Mouse (Mus musculus): Measurements from ENCODE around the gene Gatc. TPM values are rescaled to one million over a fixed set of nuclear protein-coding genes. Genes with fewer than 3 reads are reported as not detected.
A peak's percentile ranks its signal among the peaks of the same experiment; 100 is the strongest.
"Not testable (repeated sequence)": the region's sequence is repeated elsewhere in the genome, so short reads cannot be mapped to it uniquely, and the experiment has no call there.

The Gatc gene
- total RNA-seq (2021): 10 to 100 TPM; 29.6 to 29.7 TPM

DNA sequence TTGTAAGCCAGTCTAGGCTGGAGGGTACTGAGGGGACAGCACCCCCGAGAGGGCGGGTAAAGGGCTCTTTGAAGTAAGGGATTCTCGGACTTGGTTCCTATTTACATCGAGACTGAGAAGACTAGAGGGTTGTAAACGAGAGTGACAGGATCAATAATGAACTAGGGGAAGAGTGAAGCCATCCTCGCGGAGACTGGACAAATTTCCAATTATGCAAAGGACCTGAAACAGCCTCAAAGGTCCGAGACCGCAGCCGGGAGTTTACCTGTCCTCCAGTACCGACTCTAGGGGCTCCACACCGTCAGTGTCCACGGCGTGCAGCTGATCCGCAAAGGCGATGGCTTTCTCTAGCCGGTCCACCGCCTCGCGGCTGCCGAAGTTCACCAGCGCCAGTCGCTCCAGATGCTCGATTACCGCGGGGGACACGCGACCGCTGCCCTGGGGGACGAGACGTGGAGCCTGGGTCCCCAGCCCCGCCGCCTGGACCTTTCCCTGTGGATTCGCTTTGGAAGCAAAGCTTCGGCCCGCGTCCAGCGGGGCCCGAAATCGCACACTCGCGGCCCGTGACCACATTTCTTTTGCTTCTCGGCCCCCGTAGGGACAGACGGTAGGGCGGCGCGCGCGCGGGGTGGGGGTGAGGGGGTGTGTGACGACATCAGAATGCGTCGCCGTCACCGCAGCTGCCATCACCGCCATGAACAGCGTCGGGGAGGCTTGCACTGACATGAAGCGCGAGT, at the start of gene Gatc, which contains the start of gene Triap1:
Gene Gatc (minus strand): TSS at position 602 of the 737 bp plus-strand sequence.
Gene Triap1 (plus strand): TSS at position 649 of the 737 bp plus-strand sequence.
- intact Hi-C loops (cut with DNase I): no loop called here
- DNase-seq: peak; percentile 92

DNA sequence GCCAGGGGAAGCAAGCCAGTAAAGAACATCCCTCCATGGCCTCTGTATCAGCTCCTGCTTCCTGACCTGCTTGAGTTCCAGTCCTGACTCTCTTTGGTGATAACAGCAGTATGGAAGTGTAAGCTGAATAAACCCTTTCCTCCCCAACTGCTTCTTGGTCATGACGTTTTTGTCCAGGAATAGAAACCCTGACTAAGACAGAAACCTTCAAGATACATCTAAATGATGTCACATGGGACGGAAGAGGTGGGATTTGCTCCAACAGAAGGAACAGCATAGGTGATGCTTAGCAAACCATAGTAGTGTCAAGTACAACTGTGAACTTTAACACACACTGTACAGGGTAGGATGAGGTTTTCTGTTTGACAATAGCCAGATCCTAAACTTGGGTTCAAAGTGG, 37.9 kb upstream of the Gatc start:
- intact Hi-C loops (cut with DNase I): not testable (repeated sequence)

DNA sequence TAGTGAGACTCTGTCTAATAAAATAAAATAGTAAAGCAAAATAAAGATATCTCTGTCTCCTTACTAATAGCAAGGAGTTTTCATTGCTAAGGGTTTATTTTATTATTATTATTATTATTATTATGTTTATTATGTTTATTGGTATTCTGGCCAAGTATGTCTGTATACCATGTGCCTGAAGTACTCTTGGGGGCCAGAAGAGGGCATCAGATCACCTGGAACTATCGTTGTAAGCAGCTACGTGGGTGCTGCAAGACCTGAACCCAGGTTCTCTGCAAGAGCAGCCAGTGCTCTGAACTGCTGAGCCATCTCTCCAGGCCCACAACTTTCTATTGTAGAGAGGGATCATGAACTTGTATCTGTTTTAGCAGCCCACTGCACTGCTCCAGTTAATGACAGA, 34.5 kb upstream of the Gatc start:
- no peak for DNase-seq

More for the DNA sequence above, 37.9 kb upstream of the Gatc start:
- not testable (repeated sequence) for DNase-seq

DNA sequence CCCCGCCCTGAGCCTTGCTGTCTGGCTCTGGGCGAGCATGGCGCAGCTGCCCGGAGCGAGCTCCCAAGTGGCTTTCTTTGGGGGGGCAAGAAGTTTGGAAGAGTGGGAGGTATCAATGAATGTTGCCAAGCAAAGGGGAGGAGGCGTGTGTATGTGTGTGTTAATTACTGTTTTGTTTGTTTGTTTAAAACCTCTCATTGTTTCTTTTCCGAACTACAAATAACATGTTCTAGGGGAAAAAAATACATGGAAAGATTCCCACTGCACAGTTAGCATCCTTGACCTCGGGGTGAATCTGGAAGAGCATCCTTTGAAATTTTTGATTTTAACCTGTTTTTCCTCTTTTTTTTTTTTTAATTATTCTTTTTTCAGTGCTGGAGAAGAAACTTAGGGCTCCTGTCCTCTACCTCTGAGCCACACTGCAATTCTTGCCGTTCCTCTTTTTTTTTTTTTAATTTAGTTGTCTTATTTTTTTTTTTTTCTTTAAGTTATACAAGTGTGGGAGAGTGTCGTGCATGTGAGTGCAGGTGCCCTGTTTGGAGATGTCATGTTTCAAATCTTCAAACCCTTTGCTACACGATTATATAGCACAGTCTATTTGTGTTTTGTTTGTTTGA, 33.3 kb upstream of the Gatc start:
- DNase-seq: no peak
- intact Hi-C loops (cut with DNase I): no loop called here

More for the DNA sequence above, 34.5 kb upstream of the Gatc start:
- intact Hi-C loops (cut with DNase I): no loop called here

DNA sequence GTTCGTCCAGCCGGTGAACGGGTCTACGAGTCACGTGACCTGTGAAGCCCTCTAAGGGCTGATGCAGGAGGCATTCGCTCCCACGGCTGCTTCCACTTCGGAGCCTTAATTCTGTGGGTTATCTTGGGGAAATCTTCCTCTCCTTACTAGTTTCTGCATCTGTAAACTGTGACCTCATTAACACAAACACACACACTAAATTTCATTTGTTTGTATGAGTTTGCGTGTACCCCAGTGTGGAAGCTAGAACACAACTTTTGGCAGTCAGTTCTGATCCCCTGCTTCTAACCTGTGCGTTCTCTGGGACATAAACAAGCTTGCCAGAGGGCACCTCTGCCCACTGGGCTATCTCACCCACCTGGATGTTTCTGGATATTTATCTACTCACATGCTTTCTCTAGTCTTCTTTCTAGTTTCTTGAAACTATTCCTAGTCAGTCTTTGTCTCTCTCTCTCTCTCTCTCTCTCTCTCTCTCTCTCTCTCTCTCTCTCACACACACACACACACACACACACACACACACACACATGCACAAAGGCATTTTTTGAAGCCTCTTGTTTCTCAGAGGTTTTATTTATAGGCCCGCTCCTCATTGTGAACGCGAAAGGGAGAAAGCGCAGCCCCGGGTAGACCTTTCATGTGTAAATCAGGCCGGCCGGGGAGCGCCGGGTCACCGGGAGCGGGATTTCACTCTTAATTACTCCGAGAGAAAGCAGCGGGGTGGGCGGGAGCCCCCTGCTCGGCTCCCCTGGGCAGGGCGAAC, 32.6 kb upstream of the Gatc start:
- intact Hi-C loops (cut with DNase I): no loop called here
- peak; percentile 13 for DNase-seq

DNA sequence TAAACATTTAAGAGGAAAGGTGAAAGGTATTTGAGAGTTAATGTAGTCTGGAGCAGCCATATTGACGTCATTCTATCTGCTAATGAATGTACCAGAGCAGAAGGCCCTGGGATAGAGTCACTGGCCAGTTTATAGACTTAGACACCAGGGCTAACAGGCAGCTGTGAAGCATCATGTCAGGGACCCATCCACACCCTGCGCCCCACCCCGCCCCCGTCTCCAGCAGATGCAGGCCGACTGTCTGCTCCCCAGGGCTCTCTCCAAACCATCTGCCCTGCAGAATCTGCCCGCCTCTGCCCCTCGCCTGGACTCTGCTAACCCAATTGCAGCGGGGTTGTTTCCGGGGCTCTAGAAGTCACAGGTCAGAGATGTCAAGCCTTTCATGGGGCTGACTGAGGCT, 30.8 kb upstream of the Gatc start:
- intact Hi-C loops (cut with DNase I): no loop called here
- peak; percentile 35 for DNase-seq

DNA sequence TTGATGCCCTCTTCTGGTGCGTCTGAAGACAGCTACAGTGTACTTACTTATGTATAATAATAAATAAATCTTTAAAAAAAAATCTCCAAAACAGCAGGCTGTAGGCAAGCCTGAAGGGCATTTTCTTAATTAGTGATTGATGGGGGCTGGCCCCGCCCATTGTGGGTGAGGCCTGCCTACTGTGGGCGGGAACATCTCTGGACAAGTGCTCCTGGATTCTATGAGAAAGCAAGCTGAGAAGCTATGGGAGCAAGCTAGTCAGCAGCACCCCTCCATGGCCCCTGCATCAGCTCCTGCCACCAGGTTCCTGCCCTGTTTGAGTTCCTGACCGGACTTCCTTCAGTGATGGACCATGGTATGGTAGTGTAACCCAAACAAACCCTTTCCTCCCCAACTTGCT, 23.8 kb upstream of the Gatc start:
- intact Hi-C loops (cut with DNase I): loop anchor here (5.0 kb wide), 1 partner anchor 78 kb away; no protein-coding TSS in a partner anchor

DNA sequence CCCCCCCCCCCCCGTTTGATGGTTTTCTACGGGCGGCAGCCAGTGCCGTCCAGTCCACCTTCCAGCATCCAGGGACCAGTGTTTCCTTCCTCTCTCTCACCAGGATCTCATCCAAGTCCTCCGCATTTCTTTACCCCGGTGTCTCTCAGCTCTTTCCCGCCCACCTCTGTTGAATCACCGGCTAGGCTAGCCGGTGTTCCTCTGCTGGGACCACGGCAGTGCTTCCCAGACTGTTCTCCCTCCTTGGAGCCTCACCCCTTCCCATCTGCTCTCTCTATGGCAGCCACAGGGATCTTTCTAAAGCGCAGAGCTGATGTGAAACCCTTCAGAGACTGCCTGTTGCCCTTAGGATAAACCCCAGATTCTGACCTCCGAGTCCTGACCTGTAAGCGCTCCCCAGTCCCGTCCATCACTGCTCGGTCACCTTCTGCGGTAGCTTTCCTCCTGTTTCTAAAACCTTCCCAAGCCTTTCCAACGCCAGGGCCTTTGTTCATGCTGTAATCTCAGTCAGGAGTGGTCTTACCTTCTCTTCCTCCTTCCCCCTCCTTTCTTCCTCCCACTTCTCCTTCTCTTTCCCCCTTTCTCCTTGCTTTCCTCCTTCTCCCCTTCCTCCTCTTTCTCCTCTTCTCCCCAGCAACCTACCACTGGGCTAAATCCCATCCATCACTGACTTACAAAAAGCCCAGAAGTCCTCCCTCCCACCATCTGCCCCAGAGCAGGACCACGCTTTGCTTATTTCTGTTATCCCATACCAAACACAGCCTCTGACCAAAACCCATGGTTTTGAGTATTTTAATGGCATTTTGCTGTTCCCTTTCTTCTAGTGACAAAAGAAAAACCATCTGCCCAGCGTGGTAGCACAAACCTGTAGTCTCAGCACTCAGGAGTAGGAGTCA, 22.1 kb upstream of the Gatc start:
- no peak for DNase-seq
- intact Hi-C loops (cut with DNase I): loop anchor here (5.0 kb wide), 1 partner anchor 79 kb away; no protein-coding TSS in a partner anchor

More for the DNA sequence above, 23.8 kb upstream of the Gatc start:
- DNase-seq: no peak

DNA sequence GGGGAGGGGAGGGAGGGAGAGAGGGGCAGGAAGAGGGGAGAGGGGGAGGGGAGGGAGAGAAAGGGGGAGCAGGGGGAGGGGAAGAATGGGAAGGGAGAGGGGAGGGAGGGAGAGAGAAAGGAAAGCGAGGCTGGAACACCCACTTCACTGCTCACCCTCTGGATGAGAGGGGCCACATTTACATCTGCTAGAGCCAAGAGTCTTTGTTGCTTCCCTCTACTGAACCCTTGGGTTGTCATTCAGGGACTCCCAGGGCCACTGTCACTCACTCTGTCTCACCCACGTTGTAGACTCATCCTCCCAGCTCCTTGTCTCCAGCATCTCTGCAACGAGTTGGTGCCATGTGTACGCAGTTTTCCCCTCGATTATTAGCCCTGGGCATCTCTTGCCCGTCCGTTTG, 21.2 kb upstream of the Gatc start:
- no peak for DNase-seq
- intact Hi-C loops (cut with DNase I): loop anchor here (5.0 kb wide), 1 partner anchor 80 kb away; no protein-coding TSS in a partner anchor

DNA sequence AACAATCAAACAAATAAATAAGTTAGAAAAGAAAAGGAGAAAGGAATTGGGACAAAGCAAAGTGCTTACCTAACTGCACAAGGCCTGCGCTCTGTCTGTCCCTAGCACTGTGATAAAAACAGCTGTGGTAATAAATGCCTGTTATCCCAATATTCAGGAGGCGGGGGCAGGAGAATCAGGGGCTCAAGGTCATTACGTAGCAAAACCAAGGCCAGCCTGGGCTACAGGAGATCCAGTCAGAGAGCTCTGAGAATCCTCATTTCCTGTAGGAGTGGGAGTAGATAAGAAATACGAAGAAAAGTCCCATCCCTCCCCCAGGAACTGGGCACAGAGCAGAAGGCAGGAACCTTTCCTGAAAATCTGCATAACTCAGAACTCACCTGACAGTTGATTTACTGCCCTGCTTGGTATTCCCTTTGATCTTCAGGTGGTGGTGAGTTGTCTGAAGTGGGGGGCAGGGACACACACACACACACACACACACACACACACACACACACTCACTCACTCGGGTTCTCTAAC, 18.9 kb upstream of the Gatc start:
- intact Hi-C loops (cut with DNase I): loop anchor here (5.0 kb wide), 2 partner anchors 72 to 82 kb away; no protein-coding TSS in a partner anchor
- no peak for DNase-seq

DNA sequence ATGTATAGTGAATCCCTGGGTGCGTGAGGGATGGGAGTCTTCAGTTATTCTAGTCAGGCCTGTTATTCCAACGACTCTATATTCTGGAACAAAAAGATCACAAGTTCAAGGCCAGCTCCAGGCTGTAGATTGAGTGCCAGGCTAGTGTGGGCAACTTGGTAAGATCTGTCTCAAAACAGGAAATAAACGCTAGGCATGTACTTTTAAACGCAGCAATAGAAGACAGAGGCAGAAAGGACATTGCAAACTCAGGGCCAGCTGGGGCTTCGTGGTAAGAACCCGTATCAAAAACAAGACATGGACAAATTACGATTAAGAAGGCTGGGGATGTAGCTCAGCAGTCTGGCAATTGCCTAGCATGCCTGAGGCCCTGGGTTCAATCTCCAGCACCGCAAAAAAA, 18.5 kb upstream of the Gatc start:
- no peak for DNase-seq
- intact Hi-C loops (cut with DNase I): loop anchor here (5.0 kb wide), 1 partner anchor 73 kb away; no protein-coding TSS in a partner anchor

DNA sequence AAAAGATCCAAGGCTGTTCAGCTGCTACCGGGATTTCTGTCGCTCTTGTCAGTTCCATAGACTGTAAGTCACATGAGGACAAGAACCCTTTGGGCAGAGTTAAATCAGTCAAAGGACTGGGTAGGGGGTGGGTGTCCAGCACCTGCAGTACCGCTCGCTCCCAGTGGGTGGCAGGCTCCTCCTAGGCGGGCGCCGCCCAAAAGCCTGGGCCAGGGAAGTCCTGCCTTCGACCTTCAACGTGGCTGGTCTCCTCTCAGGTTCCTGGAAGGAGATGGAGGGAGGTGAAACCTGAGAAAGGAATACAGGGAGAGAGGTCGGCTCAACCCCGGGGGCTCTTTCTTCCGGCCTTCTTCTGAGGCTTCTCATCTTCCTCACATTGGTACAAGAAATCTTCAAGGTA, 17.9 kb upstream of the Gatc start:
- peak; percentile 90 for DNase-seq
- intact Hi-C loops (cut with DNase I): loop anchor here (5.0 kb wide), 1 partner anchor 73 kb away; no protein-coding TSS in a partner anchor

DNA sequence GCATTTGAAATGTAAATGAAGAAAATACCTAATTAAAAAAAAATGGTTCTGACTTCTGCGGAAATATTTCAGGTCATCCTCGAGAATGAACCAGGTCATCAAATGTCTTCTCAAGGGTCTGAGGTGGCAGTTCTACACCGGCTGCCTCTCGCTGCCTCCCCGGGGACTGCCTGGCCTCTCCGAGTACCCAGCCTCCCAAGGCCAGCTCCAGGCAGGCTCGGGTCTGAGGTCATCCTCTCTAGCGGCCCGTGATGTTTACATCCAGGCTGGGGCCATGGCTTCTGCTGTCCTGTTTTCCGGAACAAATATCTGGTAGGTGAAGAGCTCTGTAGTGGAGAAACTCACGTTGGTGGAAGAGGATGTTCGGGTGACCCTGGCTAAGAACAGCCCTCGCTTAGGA, 14.1 kb upstream of the Gatc start:
- intact Hi-C loops (cut with DNase I): loop anchor here (5.0 kb wide), 1 partner anchor 77 kb away; no protein-coding TSS in a partner anchor
- no peak for DNase-seq

DNA sequence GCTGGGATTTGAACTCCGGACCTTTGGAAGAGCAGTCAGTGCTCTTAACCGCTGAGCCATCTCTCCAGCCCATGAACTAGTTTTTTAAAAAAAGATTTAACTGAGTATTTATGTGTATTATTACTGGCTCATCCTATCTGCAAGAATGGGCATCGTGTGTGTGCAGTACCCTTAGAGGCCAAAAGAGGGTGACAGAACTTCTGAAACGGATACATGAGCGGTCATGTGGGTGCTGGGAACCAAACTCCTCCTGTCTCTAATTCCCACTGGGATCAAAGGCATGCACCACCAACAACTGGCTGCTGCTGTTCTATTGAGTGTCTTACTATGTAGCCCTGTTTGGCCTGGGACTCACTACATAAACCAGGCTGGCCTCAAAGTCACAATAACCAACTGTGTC, 10.4 kb upstream of the Gatc start:
- intact Hi-C loops (cut with DNase I): no loop called here
- DNase-seq: no peak

DNA sequence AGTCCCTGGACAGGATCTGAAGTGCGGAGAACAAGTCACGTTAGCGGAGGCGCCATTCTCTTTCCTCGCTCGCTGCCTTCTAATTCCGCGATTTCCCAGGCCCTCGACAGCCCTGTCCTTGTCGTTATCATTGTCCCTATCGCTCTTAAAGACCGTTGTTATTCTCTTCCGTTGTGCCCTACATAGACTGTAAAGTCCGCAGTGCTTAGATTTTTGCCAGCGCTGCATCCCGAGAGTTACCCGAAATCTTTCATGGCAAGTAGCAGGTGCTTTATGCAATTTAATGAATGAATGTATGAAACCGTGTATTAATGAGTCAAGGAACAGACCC, 8.2 kb upstream of the Gatc start:
- intact Hi-C loops (cut with DNase I): no loop called here
- DNase-seq: no peak

DNA sequence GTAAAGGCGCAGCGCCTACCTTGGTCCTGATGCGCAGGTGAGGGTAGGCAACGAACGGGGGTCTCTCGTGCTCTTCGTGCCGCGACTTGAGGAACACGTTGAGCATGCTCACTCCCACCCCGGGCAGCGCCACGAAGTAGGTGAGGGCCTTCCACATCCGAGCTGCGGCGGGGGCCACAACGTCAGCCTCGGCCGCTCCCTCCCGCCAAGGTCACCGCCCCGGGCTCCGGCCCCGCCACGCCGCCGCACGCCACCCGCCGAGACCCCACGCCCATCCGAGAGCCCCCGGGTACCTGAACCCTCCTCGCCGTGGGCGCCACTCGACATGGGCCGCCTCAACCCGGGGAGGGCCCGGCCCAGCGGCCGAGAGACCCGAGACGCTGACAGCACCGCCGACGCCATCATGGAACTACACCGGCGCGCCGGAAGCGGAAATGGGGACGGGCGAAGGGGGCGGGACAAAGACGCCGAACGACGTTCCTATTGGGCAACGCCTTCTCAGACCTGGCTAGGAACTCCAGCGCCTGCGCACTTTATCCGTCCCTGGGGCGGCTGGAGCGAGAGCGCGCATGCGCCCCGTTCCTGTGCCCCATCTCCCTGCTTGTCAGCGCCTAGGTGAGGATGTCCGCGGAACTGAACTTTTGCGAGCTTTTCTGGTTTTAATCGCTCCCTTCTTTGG, 7.7 kb upstream of the Gatc start, which contains the start of gene Cox6a1:
Gene Cox6a1 (minus strand): TSS at position 436 of the 679 bp plus-strand sequence.
- peak; percentile 99 for DNase-seq
- intact Hi-C loops (cut with DNase I): no loop called here

DNA sequence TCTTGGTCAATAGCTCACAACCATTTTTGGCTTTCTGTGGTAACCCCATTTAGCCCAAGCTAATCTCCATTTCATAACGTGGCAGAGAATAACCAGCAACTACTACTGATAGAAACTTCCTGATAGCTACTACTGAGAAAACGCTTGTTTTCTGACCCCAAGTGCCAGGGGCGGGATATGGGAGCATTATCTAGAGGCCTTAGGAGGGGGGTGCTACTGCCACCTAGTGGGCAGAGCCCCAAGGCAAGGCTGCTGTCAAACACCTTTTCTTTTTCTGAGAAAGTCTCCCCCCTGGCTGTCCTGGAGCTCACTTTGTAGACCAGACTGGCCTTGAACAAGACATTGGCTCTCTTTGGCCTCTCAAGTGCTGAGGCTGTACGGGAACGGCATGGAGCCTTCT, 6.6 kb upstream of the Gatc start:
- DNase-seq: peak; percentile 82
- intact Hi-C loops (cut with DNase I): no loop called here

DNA sequence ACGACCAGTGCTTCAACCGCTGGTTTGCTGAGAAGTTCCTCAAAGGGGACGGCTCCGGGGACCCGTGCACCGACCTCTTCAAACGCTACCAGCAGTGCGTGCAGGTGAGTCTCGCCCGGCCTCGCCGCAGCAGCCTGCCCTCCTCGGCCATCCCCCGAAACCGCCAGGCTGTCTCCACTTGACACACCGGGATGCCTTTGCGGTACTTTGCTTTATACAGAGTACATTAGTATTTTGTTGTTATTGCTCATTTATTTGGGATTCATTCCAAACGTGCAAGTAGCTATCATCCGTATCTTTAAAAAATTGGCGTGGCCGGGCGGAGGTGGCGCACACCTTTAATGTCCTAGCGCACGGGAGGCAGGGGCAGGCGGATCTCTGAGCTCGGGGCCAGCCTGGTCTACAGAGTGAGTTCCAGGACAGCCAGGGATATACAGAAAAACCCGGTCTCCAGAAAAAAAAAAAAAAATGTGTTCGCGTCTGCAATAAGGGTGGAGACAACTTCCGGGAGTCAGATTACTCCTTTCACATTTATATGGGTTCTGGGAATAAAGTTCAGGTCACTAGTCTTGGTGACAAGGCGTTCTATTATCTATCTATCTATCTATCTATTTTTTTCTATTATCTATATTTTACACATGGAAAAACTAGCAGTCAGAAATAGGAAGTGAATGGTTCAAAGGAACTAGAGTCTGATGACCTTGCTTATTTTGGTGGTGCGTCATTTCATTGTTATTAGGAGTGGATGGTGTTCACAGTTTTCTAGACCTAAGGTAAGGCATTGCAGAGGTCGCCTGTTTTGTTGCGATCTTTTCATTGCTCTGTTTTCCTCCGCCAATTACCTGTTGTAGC, 562 bp upstream of the Gatc start:
- intact Hi-C loops (cut with DNase I): no loop called here
- DNase-seq: no peak
